Mouse (Mus musculus): ENCODE measurements around the gene Slc5a2.

DNA sequence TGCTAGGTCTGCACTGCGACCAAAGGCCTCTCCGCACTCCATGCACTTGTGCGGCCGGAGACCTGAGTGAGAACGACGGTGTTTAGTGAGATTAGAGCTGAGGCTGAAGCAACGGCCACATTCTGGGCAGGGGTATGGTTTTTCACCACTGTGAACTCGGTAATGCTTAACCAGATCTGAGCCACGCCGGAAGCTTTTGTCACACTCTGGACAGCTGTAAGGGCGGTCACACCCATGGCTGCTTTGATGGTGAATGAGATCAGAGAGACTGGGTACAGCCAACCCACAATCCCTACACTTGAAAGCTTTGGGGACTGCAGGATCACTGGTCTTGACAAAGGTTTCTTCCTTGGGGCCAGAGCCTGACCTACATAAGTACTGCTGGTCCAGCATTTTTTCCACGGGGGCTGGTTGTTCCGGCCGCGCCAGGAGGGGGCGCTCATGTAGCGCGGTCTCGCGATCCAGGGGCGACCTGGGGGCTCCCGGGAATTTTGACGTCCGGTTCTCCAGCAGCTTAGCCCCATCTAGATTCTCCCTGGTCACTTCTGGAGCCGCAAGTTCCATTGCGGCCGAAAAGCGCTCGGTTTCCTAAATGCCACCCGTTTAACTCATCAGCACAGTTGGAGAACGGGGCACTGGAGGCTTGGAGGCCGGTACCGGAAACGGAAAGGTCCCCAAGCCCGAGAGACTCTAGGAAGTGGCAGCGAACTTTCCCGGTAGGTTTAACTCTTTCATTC lies 28.4 kb upstream of the Slc5a2 start, which contains the start of gene Armc5:
- peak; percentile 94 for TF ChIP-seq CTCF (IDR thresholded peaks at IDR 0.05; ENCODE audit: low read depth)
- TF ChIP-seq EP300 (IDR thresholded peaks at IDR 0.05; ENCODE audit: low read depth): no peak
